Mouse (Mus musculus): Measurements from ENCODE around the gene Zdhhc18.

Zdhhc18 gene

GRCm38 (mm10) chr4:133603056-133603455, 46.9 kb downstream of the Zdhhc18 start:
- DNase-seq (ENCODE audit: low spot score): no peak

- DNase-seq (ENCODE audit: low spot score): peak; percentile 72
Measured at GRCm38 (mm10) chr4:133601721-133602218, 48.2 kb downstream of the Zdhhc18 start, which contains the start of gene Sfn. Gene Sfn, minus strand, starts transcription at chr4:133602168.

- DNase-seq (ENCODE audit: low spot score): no peak
Measured at GRCm38 (mm10) chr4:133600306-133600705, 49.6 kb downstream of the Zdhhc18 start.

- peak; percentile 94 for DNase-seq (ENCODE audit: low spot score)
Measured at GRCm38 (mm10) chr4:133599571-133600073, 50.3 kb downstream of the Zdhhc18 start.

GRCm38 (mm10) chr4:133599116-133599515, 50.8 kb downstream of the Zdhhc18 start:
- no peak for DNase-seq (ENCODE audit: low spot score)

- no peak for DNase-seq (ENCODE audit: low spot score)
Measured at GRCm38 (mm10) chr4:133598616-133599015, 51.3 kb downstream of the Zdhhc18 start.

GRCm38 (mm10) chr4:133596084-133596483, 53.9 kb downstream of the Zdhhc18 start:
- no peak for DNase-seq (ENCODE audit: low spot score)

GRCm38 (mm10) chr4:133595538-133595937, 54.4 kb downstream of the Zdhhc18 start:
- DNase-seq (ENCODE audit: low spot score): no peak

- peak; percentile 83 for DNase-seq (ENCODE audit: low spot score)
Measured at GRCm38 (mm10) chr4:133592570-133592969, 57.4 kb downstream of the Zdhhc18 start.

- DNase-seq (ENCODE audit: low spot score): peak; percentile 80
Measured at GRCm38 (mm10) chr4:133584059-133584951, 65.6 kb downstream of the Zdhhc18 start, which contains the start of gene Gpn2. Gene Gpn2, plus strand, starts transcription at chr4:133584362.

GRCm38 (mm10) chr4:133583690-133584058, 66.3 kb downstream of the Zdhhc18 start:
- DNase-seq (ENCODE audit: low spot score): no peak

GRCm38 (mm10) chr4:133577983-133578382, 72.0 kb downstream of the Zdhhc18 start:
- no peak for DNase-seq (ENCODE audit: low spot score)

GRCm38 (mm10) chr4:133574843-133575202, 75.1 kb downstream of the Zdhhc18 start:
- no peak for DNase-seq (ENCODE audit: low spot score)

- DNase-seq (ENCODE audit: low spot score): peak; percentile 89
Measured at GRCm38 (mm10) chr4:133574070-133574842, 75.7 kb downstream of the Zdhhc18 start, which contains the start of gene Gpatch3. Gene Gpatch3, plus strand, starts transcription at chr4:133574745.

- peak; percentile 85 for DNase-seq (ENCODE audit: low spot score)
Measured at GRCm38 (mm10) chr4:133570066-133570466, 79.9 kb downstream of the Zdhhc18 start.

- DNase-seq (ENCODE audit: low spot score): peak; percentile 39
Measured at GRCm38 (mm10) chr4:133569291-133570065, 80.5 kb downstream of the Zdhhc18 start.

- no peak for DNase-seq (ENCODE audit: low spot score)
Measured at GRCm38 (mm10) chr4:133567251-133567650, 82.7 kb downstream of the Zdhhc18 start.

- DNase-seq (ENCODE audit: low spot score): no peak
Measured at GRCm38 (mm10) chr4:133563123-133563571, 86.8 kb downstream of the Zdhhc18 start.

GRCm38 (mm10) chr4:133561622-133562021, 88.3 kb downstream of the Zdhhc18 start:
- DNase-seq (ENCODE audit: low spot score): no peak

- DNase-seq (ENCODE audit: low spot score): no peak
Measured at GRCm38 (mm10) chr4:133559846-133560245, 90.1 kb downstream of the Zdhhc18 start.

- DNase-seq (ENCODE audit: low spot score): peak; percentile 89
Measured at GRCm38 (mm10) chr4:133557041-133557717, 92.8 kb downstream of the Zdhhc18 start.
